Mouse (Mus musculus) A20 (cell line): ENCODE results near the gene Hdhd5.

Source experiments
- DNase-seq: peaks from one replicate; pipeline ENCODE4 v3.0.0-alpha.2; 2011; ENCODE audit warnings: low read depth, low spot score

The Hdhd5 gene

DNA sequence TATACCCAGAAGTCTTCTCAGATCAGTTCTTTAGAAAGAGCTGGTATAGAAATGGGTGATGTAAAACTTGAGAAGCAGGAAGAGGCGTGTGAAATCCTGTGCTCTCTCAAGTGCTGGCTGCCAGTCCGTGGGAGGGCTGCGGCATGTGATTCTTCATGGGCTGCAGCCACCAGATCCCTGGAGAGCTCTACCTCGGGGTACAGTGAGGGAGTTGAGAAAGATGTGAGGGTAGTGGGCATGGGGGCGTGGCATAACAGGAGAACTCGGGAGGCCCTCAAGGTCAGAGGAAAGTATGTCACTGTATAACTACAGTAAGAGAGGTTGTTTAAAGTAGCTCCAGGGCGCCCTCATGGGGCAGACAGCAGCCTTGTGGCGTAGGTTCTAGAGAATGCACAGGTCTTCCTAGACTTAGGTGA, 47.9 kb downstream of the Hdhd5 start:
- DNase-seq, result peak; percentile 69

DNA sequence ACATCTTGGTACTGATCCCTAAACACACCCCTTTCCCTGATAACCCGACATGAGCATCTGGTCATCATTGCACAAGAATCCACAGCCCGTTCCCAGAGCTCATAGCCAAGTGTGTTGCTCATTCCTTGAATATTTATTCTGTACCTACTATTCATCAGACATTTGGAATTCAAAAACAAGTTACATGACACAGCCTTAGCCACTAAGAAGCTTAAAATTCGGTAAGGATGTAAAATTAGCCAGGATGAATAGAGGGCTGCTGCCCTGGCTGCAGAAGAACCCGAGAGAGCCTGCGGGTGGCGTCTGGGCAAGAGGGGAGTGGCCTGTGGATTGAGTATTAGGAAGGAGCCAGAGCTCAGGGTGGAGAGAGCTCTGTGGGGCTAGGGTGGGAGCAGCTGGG, 48.4 kb downstream of the Hdhd5 start:
- DNase-seq, result no peak

DNA sequence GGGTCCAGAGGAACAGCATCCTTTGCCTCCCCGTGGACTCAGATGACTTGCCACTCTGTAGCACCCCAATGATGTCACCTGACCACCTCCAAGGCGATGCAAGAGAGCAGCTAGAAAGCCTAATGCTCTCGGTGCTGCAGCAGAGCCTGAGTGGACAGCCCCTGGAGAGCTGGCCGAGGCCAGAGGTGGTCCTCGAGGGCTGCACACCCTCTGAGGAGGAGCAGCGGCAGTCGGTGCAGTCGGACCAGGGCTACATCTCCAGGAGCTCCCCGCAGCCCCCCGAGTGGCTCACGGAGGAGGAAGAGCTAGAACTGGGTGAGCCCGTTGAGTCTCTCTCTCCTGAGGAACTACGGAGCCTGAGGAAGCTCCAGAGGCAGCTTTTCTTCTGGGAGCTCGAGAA, 49.1 kb downstream of the Hdhd5 start:
- no peak for DNase-seq

DNA sequence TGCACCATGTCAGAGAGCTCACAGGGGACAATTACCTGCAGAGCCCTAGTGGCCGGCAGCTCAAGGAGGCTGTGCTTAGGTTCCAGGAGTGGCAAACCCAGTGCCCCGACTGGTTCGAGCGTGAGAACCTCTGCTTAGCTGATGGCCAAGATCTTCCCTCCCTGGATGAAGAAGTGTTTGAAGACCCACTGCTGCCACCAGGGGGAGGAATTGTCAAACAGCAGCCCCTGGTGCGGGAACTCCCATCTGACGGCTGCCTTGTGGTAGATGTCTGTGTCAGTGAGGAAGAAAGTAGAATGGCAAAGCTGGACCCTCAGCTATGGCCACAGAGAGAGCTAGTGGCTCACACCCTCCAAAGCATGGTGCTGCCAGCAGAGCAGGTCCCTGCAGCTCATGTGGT, 49.6 kb downstream of the Hdhd5 start:
- peak; percentile 50 for DNase-seq

DNA sequence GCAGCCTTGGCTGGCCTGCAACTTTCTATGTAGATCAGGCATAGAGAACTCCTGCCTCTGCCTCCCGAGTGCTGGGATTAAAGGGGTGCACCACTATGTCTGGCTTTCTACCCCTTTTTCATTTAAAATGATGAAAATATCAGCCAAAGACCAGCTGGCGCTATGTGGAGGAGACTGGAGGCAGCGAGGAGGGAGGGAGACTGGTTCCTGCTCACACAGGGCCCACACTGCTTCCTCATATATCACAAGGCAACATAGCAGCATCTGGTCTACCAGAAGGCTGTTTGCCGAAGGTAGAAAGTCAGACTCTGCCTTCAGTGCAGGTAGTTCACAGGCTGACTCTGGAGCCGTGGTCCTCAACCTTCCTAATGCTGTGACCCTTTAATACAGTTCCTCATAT, 50.8 kb downstream of the Hdhd5 start:
- no peak for DNase-seq

DNA sequence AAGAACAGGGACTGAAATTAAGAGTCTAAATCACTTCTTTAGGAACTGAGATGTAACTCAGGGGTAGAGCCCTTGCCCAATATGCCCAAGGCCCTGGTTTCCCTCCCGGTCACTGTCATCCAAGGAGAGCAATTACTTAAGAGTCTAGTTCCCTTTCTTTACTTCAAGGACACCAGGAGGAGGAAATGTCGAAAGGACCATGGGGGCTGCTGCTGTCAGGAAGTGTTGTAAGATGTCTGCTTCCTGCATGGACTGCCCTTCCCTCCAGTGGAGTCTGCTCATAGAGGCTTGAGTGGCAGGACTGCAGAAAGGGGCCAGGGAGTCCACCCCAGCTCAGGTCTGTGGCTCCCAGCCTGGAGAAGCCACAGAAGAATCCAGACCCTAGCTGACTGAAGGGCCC, 51.8 kb downstream of the Hdhd5 start:
- DNase-seq, result no peak

DNA sequence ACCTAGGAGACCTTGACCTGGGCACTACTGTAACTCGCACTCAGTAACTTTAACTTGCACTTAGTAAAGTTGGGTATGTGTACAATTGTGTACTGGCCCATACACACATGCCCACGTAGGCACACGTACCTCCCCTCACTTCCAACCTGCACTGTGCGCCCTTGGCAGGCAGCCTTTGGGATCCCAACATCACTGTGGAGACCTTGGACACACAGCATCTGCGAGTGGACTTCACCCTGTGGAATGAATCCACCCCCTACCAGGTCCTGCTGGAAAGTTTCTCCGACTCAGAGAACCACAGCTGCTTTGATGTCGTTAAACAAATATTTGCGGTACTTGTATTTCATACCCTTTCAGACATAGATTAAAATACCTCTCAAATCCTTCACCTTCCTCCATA, 55.8 kb downstream of the Hdhd5 start:
- no peak for DNase-seq

DNA sequence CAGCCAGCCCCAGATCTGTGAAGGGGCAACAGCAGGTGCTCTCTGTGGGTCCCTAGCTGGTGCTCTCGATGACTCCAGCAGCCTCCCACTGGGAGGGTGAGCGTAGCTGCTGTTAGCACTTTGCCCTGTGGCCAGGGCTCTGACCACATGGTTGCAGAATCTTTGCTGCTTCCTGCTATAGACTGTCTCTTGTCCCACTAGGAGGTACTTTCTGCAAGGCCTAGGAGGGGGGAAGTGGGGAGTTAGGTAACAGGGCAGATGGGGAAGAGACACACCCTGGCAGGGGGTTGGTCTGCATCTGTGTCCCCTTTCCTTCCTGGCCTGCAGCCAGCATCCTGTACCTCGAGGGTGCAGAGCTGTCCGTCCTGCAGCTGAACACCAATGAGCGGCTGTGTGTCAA, 57.7 kb downstream of the Hdhd5 start:
- peak; percentile 87 for DNase-seq

DNA sequence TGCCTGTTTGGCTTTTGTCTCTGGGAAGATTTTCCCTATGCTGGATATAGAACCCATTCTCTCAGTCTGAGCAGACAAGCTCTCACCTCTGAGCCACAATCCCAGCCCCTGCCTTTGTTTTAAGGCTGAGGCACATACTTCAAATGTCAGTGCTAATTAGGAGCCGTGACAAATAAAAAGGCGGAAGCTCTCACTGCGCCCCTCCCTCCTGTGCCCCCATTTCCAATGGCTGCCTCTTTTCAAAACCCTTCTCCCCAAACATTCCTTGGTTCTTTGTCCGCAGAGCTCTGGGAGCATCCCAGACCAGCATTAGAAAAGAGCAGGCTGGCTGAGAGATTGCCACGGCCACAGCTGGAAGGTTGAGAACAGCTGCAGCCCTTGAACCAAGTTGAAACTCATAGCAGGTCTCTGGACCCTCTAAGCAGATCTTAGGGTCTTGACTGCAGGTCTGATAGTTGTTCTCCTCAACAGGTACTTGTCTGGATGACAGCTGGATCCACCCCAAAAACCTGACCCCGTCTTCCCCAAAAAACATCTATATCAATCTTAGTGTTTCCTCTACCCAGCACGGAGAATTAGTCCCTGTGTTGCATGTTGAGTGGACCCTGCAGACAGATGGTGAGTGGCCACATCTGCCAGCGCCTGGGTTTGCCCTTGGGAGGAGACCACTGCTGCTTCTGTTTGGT, 58.5 kb downstream of the Hdhd5 start:
- DNase-seq, result peak; percentile 57

DNA sequence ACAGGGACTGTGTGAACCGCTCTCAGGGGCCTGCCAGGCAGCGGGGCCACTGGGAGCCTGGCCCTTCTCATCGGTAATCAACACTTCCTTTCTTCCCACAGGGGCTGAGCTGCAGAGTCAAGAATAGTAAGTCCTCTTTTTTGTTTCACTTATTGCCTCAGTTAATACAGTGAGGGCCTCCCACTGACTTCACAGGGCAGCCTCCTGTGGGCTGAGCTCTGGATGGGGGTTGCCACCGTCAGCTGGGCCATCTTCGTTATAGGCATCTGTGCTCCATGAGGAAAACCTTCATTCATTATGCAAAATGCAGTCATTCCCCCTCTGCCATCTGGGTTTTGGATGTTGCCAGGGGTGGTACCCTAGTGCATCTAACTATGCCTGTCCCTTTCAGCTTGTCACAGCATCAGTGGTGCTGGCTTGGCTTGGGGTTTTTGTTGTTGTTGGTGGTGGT, 59.1 kb downstream of the Hdhd5 start:
- DNase-seq, result peak; percentile 87

DNA sequence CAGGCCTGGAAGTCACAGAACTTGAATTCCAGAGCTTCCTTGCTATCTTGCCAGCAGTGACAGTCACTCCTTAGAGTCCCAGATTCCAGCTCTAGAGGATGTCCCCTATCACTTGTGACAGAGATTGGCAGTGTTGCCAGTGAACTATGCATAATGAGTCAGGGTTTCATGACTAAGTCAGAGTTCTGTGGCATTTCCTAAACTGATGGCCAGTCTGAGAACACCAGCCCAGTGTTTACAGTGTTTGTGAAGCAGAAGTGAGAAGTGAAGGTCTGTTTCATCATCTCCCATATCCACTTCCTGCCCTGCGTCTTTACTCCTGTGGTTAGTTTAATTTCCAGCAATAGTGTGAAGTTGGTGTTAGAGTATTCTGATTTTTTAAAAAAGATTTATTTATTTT, 60.5 kb downstream of the Hdhd5 start:
- peak; percentile 83 for DNase-seq

DNA sequence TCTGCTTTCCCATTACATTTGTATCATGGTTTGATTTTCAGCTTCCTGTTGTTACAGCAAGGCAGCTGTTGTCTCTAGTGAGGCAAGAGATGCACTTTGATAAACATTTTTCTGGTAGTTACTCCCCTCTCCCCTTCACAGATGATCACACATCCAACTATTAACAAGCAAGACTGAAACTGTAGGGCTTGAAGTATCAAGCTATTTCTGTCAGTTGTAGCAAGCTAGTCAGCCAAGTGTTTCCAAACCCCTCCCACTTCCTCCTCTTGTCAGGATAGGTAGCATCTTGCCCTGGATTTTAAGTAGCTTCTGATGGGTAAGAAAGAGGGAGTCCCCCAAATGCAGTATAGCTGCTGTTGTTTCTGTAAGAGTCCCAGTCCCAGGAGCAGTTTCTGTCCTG, 61.3 kb downstream of the Hdhd5 start:
- DNase-seq, result peak; percentile 93

DNA sequence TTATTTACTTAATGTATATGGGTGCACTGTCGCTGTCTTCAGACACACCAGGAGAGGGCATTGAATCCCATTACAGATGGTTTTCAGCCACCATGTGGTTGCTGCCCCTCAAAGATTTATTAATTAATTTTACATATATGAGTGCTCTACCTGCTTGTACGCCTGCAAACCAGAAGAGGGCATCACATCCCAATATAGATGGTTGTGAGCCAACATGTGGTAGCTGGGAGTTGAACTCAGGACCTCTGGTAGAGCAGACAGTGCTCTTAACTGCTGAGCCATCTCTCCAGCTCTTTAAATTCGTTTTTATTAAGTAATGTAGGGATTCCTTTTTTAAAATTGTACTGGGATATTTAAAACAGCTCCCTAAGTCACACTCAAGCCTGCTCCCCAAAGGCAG, 61.9 kb downstream of the Hdhd5 start:
- peak; percentile 86 for DNase-seq

DNA sequence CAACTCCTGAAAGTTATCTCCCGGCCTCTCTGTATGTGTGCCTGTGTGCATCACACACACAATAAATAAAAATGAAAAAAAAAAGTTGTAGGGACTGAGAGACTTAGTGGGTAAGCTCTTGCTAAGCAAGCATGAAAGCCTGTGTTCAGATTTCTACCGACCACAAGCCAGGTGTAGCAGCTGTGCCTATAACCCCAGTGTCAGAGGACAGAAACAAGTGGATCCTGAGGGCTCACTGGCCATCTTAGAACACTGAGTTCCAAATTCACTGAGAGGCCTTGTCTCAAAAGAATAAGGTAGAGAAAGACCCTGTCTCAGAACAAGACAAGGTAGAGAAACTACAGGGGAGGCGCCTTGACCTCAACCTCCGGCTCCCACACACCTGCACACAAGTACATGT, 62.9 kb downstream of the Hdhd5 start:
- peak; percentile 65 for DNase-seq

DNA sequence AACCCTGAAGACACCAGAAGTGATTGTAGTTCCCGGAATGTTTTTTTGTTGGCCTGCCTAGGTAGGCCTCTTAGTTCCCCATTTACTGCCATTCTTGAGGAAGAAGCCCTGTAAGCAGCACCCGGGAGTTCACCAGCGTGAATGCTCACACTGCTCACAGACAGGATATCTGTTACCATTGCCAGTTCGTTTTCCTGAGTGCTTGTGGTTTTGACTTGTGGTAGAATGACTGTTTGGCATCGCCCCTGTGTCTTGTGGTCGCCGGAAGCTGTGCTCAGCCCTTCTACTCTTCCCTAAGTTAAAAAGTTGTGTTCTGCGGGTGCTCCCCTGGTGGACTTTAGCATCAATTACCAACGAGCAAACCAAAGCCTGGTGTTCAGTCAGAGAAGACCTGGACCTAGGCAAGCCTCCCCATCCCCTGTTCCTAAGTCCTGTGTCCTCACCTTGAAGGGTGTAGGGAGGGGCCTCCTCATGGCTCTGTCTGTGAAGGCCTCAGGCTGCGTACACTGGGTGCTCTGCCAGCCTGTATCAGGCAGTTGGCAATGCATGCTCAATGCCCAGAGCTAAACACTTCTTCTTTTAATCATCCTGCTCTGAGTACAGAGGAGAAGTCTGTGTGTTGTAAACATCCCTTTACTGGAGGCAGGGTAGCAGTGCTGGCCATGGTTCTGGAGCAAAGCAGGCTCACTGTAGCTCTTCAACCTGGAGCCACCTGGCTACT, 64.3 kb downstream of the Hdhd5 start:
- DNase-seq, result peak; percentile 79

DNA sequence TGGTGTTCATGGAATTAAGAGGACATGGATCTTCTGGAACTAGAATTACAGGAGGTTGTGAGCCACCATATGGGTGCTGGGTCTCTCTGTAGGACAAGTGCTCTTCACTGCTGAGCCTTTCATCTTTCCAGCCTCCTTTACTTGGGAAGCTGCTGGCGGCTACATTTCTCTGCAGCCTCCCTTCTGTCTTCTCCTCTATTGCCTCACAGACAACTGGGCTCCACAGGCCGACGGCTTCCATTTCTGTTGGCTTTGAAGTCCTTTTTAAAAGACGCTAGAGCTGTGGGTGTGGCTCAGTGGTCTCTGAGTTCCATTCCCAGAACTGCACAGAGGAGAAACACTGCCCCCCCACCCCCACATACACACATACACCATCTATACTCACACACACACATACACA, 65.7 kb downstream of the Hdhd5 start:
- DNase-seq, result no peak

DNA sequence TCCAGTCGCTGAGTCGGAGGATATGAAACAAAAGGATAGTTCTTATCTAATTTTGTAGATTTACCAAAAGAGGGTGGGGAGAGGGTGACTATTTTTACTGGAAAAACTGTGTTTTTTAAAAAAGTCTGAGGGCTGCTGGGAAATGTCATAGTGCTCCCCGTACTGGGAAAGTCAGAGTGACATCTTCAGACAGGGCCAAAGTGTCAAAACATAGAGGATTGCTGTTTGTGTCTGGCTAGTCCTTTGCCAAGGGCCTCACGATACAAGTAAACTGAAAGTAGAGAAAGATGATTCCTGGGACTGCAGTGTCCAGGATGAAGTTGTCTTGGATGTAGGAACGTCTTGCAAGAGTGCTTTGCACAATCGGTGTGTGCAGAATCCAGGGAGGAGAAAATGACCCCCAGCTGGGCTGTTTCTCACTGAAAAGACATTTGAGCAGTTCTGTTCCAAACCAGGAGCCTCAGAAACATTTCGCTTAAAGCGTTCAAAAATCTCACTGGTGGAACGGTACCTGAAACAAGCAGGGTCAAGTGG, 66.6 kb downstream of the Hdhd5 start:
- peak; percentile 37 for DNase-seq

DNA sequence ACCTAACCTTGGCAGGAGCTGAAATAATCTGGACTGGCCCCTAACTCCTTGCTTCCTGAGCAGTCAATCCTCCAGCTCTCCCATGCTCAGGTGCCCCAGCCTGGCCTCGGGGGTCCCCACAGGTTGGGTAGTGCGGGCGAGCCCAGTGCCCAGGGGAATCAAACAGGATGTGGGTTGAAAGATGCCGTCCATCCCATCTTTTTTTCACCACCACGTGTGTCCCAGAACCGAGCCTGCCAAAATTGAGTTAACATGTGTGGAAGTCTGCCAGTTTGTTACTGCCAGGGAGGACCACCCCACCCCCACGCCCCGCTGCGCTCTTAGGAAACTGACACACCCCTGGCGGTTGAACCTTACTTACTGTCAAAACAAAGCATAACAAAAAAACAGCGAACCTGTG, 67.2 kb downstream of the Hdhd5 start:
- DNase-seq, result peak; percentile 75

DNA sequence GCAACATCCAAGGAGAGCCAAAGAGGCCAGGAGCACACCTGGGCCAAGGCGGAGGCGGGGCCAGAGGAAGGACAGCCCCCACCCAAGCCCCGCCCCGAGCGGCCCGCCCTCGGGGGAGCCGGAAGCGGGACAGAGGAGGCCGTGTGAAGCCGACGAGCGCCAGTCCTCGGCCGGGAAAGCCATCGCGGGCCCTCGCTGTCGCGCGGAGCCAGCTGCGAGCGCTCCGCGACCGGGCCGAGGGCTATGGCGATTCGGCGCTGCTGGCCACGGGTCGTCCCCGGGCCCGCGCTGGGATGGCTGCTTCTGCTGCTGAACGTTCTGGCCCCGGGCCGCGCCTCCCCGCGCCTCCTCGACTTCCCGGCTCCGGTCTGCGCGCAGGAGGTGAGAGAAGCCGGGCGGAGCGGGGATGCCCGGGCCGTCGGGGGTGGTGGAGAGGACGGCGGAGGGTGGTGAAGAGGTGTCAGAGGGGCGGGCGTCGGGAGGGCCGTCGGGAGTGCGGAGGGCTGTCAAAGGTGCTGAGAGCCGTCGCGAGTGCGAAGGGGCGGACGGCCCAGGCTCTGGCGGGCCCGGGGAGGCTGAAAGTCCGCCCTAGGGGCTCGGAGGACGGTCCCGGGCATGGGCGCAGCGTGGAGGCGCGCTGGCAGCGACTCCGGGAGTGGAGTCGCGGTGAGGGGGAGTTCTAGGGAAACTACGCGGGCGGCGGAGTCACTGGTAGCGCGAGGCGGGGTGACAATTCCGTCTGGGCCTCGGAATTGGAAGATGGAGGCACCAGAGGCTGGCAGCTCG, 67.8 kb downstream of the Hdhd5 start, which contains the start of gene Il17ra:
Il17ra (plus strand) TSS at position 162 of the 786 bp plus-strand sequence.
- DNase-seq, result peak; percentile 89

DNA sequence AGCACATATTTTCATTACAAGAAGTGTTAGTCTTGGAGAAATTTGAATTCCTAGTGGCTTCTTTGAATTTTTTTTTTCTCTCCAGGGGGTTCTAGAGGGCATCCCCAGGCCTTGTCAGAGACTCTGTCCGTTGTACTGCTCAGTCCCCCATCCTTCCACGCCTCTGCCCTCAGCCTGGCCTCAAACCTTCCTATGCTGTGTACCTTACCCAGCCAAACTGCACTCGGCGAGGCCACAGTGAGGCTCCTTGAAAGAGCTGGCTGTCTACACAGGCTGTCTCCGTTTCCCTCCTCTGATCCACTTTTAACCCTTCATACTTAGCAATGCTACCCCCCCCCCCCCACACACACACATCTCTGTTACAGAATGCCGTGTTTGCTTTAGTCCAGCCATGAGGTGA, 68.9 kb downstream of the Hdhd5 start:
- DNase-seq, result no peak

DNA sequence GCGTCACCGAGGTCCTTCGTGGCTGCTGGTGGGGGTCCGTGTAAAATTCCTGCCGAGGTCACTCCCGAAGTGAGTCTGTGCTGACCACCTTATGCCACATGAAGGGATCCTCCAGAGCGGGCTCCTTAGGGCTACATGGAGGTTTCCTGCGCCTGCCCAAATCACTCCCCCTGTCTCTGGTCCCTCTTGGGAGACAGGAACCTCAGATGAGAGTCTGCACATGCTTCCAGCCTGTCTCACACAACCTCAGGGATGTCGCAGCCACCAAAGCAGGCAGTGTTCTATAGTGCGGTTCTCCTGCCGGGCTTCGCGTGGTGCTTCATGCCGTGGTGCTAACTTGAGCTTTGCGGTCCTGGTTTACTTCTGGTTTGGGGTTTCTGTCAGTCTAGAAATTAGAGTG, 69.9 kb downstream of the Hdhd5 start:
- DNase-seq, result no peak
